Mouse (Mus musculus): ENCODE data around the gene Rin3.

The Rin3 gene

DNA sequence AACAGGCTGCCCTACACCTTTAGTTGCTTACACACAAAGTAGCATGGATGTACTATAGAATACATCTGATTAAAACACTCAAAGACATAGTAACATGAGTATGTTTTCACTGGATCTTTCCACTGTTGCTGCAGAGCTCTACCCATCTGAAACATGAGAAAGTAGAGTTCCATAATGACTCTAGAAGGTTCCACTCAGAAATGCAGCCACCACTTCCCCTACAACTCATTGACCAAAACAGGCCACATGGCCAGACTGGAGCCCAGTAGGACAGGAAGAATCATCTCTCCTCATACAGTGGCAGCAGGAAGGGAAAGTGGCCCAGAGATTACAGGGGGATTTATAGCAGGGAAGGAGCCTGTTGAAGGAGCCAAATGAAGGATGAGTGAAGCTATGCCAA is 47.9 kb downstream of the Rin3 start:
- no peak for ATAC-seq (ENCODE audit: low TSS enrichment)

DNA sequence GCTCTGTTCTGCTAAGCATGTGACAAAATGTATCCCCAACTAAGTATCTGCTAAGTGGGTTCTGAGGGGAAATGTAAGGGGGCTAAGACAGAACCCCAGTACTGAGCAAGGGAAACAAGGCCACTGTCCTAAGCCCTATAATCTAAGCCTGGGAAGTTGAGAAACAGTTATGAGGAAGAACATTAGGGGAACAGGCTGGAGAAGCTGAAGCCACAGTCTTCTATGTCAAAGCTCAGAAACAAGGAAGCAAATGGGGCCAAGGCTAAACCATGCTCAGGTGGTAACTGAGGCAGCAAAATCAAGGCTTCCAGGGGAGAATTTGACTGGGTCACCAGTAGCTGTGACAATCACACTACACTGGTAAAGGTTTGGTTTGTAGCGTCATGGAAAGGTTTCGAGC is 50.3 kb downstream of the Rin3 start:
- no peak for ATAC-seq (ENCODE audit: low TSS enrichment)

- ATAC-seq (ENCODE audit: low TSS enrichment): no peak
Measured at GRCm38 (mm10) chr12:102339085-102339484, 56.2 kb downstream of the Rin3 start.

GRCm38 (mm10) chr12:102340471-102340870 is 57.6 kb downstream of the Rin3 start:
- no peak for ATAC-seq (ENCODE audit: low TSS enrichment)

DNA sequence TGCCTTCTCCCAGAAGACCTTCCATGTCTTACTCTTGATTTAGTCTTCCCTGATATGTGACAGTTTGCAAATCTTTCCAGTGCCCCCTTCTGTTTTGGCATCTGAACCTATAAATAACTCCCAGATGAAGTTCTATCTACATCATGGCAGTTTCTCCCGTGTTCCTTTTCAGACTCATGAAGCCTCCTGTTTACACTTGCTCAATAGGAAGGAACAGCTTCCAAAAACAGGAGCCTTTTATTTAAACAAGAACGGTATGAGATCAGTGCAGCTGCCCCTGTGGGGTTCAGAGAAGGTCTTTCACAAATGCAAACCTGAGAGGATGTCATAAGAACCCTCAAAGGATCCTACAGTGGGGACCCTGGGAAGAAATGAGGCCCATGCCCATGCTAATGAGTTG is 59.3 kb downstream of the Rin3 start:
- ATAC-seq (ENCODE audit: low TSS enrichment): no peak

- no peak for ATAC-seq (ENCODE audit: low TSS enrichment)
Measured at GRCm38 (mm10) chr12:102342602-102343001, 59.8 kb downstream of the Rin3 start.

DNA sequence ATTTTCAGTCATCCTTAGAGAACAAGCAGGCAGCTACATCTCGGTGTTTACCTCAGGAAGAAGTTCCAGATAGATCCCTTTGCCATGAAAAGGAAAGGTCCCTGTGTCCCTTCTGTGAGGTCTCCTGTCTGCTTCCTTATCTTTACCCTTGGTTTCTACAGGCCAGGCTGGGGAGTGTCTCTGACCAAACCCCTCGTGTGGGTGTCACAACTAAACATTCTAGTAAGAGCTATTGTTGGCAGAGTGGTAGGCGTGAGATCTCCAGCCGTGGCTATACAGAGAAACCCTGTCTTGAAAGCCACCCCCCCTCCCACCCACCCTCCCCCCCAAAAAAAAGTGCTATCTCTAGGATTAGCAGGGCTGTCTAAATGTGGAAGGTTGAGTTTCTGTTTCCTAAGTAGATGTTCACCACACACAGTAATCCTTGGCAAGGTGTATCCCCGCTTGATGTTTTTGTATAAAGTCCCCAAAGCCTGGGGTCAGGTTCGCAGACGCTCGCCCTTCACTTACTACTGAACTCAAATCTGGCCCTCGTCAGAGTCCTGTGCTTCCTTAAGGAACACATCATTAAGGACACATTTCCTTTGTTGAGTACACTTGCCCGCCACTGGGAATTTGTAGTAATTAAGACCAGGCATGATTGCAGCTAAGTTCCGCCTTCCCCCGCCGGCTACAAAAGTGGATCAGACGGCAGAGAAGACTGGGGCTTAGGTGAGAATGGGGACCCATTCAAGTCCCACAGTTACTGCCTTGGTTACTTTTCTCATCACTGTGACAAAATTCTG is 62.4 kb downstream of the Rin3 start:
- ATAC-seq (ENCODE audit: low TSS enrichment): 0 out of 2 replicates have a peak, but pooled peaks have one; percentile 47

- 0 out of 2 replicates have a peak, but pooled peaks have one; percentile 31 for ATAC-seq (ENCODE audit: low TSS enrichment)
Measured at GRCm38 (mm10) chr12:102346507-102346906, 63.7 kb downstream of the Rin3 start.

DNA sequence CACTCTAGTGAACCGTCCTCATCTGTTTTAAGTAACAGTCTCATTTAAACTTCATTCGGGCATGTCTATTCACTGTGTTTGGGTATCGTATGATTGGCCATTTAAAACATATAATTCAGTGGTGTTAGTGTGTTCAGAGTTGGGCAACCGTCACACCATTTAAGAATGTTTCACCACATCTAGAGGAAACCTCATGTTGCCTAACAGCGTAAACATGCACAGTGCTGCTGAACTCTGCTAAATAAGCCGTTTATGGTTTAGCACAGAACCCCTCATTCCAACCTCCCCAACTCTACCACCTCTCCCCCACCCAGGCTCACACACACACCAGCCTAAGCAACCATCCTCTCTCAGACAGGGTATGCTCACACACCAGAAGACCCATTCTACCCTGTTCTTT is 65.6 kb downstream of the Rin3 start:
- no peak for ATAC-seq (ENCODE audit: low TSS enrichment)

GRCm38 (mm10) chr12:102350997-102351396 is 68.1 kb downstream of the Rin3 start:
- no peak for ATAC-seq (ENCODE audit: low TSS enrichment)

DNA sequence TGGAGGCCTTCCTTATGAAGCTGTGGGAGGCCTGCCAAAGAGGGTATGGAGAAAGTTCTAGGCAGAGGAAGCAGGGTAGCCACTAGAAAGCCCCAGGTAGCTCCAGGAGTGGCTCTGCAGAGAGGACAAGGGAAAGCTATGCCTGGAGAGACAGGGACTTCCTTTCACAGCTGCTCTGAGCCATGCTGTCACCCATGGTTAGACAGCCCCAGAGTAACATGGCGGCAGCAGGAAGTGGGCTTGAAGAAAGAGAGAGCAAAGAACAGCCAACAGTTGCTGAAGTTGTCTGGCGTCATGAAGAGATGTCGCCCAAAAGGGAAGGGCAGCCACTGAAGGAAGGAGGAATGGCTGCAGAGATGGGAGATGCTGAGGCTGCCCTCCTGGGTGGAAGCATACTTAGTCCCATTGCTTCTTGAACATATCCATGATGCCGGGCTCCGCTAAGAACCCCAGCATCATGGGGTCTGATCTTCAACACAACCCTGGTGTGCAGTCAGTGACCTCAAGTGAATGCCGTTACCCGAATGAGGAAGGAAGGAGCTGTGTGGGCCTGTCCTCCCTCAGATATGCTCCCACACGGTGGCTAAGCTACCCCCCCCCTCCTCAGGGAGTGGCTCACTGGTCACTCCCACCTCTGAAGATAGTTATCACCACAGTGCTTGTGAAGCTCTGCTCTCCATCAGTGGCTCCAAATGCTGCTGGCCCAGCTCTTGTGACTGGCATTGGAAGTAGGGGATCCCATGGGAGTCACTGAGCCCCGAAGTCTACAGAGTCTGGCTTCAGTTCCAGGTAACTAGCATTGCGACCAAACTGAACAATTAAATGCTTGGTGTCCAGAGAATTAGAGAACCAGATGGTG is 71.5 kb downstream of the Rin3 start:
- no peak for ATAC-seq (ENCODE audit: low TSS enrichment)

GRCm38 (mm10) chr12:102355784-102356183 is 72.9 kb downstream of the Rin3 start:
- ATAC-seq (ENCODE audit: low TSS enrichment): no peak

- no peak for ATAC-seq (ENCODE audit: low TSS enrichment)
Measured at GRCm38 (mm10) chr12:102356781-102357180, 73.9 kb downstream of the Rin3 start.

- no peak for ATAC-seq (ENCODE audit: low TSS enrichment)
Measured at GRCm38 (mm10) chr12:102359390-102359789, 76.5 kb downstream of the Rin3 start.

- no peak for ATAC-seq (ENCODE audit: low TSS enrichment)
Measured at GRCm38 (mm10) chr12:102361189-102362161, 78.6 kb downstream of the Rin3 start.

DNA sequence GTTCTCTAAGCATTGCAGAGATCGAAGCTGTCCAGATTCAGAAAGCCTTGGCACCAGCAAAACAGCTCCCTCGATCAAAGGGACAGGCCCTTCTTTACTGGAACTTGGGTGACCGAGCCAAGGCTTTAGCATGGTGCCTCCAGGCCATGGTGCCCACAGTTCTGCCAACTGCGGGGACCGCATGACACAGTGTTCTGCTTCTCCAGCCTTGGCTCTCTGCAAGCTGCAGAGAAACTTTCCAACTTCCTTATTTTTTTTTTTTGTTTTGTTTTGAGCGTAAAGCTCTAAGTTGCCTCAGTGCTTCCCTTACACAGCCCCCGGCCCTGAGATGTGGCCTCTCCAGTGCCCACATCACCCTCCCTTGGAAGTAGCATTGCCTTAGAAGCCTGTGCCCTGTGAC is 82.2 kb downstream of the Rin3 start:
- ATAC-seq (ENCODE audit: low TSS enrichment): no peak

DNA sequence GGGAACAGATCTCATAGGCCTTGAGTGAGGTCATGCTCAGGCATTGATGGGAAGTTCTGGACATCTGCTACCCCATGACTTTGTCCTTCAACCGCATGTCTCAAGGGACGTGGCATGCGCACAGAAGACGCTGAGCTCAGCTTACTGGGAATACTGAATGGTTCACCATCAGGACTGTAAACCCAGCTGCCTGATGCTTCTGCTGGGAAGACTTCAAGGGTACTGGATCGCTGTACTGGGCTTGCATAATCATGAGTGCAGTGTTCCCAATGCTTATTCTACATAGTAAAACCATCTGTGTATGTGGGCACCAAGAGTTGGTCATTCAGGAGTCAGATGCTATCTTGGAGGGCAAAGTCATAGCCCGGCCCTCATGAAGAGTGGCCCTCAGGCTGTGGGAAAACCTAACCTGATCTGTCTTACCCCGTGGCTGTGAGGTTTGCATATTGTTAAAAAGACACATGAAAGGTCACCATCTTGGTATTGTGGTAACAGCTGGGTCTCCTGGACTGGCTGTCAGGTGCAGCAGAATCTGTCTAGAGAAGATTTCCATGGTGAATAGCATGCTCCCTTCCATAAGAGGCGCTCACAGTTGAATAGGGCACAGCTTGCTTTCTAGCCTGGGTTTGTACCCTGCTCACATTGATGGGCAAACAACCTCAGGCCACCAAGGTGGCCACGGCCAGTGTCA is 83.4 kb downstream of the Rin3 start:
- ATAC-seq (ENCODE audit: low TSS enrichment): peak; percentile 64

DNA sequence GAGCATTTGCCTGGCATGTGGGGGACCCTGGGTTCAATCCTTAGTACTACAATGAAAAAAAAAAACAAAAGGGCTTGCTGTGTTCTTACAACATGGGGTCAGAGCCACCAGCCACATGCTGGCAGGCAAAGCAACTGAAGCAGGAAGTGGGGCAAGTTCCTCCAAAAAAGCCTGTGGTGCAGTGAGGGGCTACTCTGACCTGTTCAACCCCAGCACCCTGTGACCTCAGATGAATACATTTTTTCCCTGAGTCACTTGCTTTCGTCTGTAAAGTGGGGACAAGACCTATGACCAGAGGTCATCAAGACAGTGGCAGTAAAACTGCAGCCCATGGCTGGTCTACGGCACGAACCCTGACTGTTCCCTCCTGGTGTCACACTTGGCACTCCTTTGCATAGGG is 84.2 kb downstream of the Rin3 start:
- ATAC-seq (ENCODE audit: low TSS enrichment): no peak

DNA sequence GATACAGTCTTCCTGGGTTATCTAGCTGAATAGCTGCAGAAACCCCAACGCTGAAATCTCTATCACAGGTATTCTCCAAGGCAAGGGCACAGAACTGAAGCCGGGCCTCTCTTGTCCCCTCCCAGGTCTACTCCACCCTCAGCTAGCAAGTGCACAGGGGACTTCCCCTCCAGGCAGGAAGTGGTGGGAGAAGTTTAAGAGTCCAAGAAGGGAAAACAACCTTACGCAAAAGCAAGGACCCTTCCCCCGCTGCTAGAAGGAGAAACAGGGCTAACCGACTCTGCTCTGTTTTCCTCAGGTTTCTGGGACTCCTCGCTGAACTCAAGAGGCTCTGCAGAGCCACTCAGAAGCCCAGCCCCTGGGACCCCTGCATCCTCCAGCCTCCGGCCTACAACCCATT is 85.2 kb downstream of the Rin3 start:
- no peak for ATAC-seq (ENCODE audit: low TSS enrichment)

DNA sequence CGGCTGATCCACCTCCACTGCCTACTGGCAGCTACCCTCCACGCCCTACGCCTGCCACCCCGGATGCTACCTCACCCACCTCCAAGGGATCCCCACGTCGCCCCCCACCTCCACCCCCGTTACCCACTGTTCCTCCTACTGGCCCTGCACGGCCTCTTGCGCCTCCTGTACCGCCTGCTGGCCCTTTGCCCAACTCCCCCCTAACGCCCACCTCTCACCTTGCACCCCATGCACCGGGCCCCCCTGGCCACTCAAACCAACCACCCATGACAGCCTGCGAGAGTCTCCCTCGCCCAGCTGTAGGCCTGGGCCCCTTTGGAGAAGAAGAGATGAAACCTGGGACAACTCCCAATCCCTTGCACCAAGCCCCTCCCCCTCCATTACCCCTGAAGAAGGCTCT is 85.7 kb downstream of the Rin3 start:
- no peak for ATAC-seq (ENCODE audit: low TSS enrichment)
